Mouse (Mus musculus) hindbrain, embryonic 11.5 days (tissue): ENCODE data around the gene Stx1a. TPM values are rescaled to one million over a fixed set of nuclear protein-coding genes. Genes with fewer than 3 reads are reported as not detected.

Experiments used
- ATAC-seq: fragments of 200-750 bp; cut with Nextera tagmentation; 2 replicates; pipeline ENCODE4 v1.8.0; 2017; ENCODE audit warnings: mild to moderate bottlenecking, moderate TSS enrichment, moderate library complexity; ENCODE audit not compliant: low FRiP score
- DNase-seq: peaks from one replicate; pipeline ENCODE4 v3.0.0-alpha.2; 2015; ENCODE audit warnings: low spot score
- H3K27ac ChIP-seq: fragments of 300-500 bp; sonication (generic); 2 replicates; pipeline ENCODE4 v1.5.1; 2014; ENCODE audit warnings: mild to moderate bottlenecking, low read depth, low read length
- H3K27me3 ChIP-seq: fragments of 300-500 bp; sonication (generic); 2 replicates; pipeline ENCODE4 v1.6.1; 2014; ENCODE audit warnings: mild to moderate bottlenecking, low read length, moderate library complexity, mixed read lengths; ENCODE audit not compliant: control insufficient read depth, insufficient read depth
- H3K36me3 ChIP-seq: fragments of 300-500 bp; sonication (generic); 2 replicates; pipeline ENCODE4 v1.6.1; 2014; ENCODE audit warnings: mild to moderate bottlenecking, low read length, moderate library complexity, mixed read lengths; ENCODE audit not compliant: control insufficient read depth, insufficient read depth
- H3K4me1 ChIP-seq: fragments of 300-500 bp; sonication (generic); replicated peaks from 2 replicates; pipeline ENCODE4 v1.6.1; 2014; ENCODE audit warnings: low read length, mixed read lengths; ENCODE audit not compliant: control insufficient read depth, insufficient read depth
- H3K4me2 ChIP-seq: fragments of 300-500 bp; sonication (generic); replicated peaks from 2 replicates; pipeline ENCODE4 v1.6.1; 2014; ENCODE audit warnings: mild to moderate bottlenecking, low read depth, low read length
- H3K4me3 ChIP-seq: fragments of 300-500 bp; sonication (generic); 2 replicates; pipeline ENCODE4 v1.5.1; 2014; ENCODE audit warnings: low read depth, low read length
- H3K9ac ChIP-seq: fragments of 300-500 bp; sonication (generic); 2 replicates; pipeline ENCODE4 v1.6.1; 2014; ENCODE audit warnings: low read depth, low read length
- H3K9me3 ChIP-seq: fragments of 300-500 bp; sonication (generic); 2 replicates; pipeline ENCODE4 v1.6.1; 2016; ENCODE audit warnings: low read length; ENCODE audit not compliant: control insufficient read depth
- WGBS: fragments of 180-500 bp; shearing (Covaris S2); extraction: QIAGEN DNeasy Blood & Tissue Kit; methylation state at CpG from one replicate; pipeline ENCODE4 v1.1.7; 2014; 5-methylcytosine and 5-hydroxymethylcytosine counted together
- polyA plus RNA-seq: library from polyadenylated mRNA; unstranded; fragments of >200 nt; fragmentation: Nextera tagmentation; extraction: Ambion mirVana; gene quantifications from 2 replicates; pipeline ENCODE4 v1.2.1, GENCODE M21; 2014

Stx1a gene
- polyA plus RNA-seq, 1 experiment from 2014 or later: 21.8 TPM

- H3K27ac ChIP-seq: peak overlapping the region; percentile 77
- H3K36me3 ChIP-seq: no peaks in the 10 kb centered on the region
- peak; percentile 34 for ATAC-seq
- DNase-seq: peak; percentile 54
- no peaks in the 10 kb centered on the region for H3K27me3 ChIP-seq
- WGBS: 21% methylated on average over 14 of the region's 14 CpGs
- H3K4me2 ChIP-seq: peak overlapping the region; percentile 78
- H3K4me1 ChIP-seq: peaks cover 4% of the 10 kb centered on the region
- peak overlapping the region; percentile 99 for H3K9ac ChIP-seq
- peak overlapping the region; percentile 99 for H3K4me3 ChIP-seq
- H3K9me3 ChIP-seq: no peaks in the 10 kb centered on the region
Observed at GRCm38 (mm10) chr5:135076931-135077505, 53.7 kb downstream of the Stx1a start.

GRCm38 (mm10) chr5:135077564-135078481 is 54.5 kb downstream of the Stx1a start, which contains the start of gene Vps37d:
Gene Vps37d, minus strand, starts transcription at chr5:135078266.
- 2% methylated on average over 29 of the region's 83 CpGs for WGBS
- ATAC-seq: peak; percentile 82
- H3K9ac ChIP-seq: peak within 1 kb of the TSS; percentile 99
- peak within 1 kb of the TSS; percentile 77 for H3K27ac ChIP-seq
- peak within 1 kb of the TSS; percentile 78 for H3K4me2 ChIP-seq
- peaks cover 4% of the 10 kb centered on the region for H3K4me1 ChIP-seq
- H3K36me3 ChIP-seq: no peaks in the 10 kb centered on the region
- H3K27me3 ChIP-seq: no peaks in the 10 kb centered on the region
- H3K4me3 ChIP-seq: peak within 1 kb of the TSS; percentile 99
- H3K9me3 ChIP-seq: no peaks in the 10 kb centered on the region
- peak; percentile 98 for DNase-seq

GRCm38 (mm10) chr5:135078482-135078810 is 55.2 kb downstream of the Stx1a start:
- Histone ChIP-seq H3K9me3 (no peaks in the 10 kb centered on the region), H3K4me1 (peaks cover 1% of the 10 kb centered on the region), H3K27me3 (no peaks in the 10 kb centered on the region), H3K4me2 (peak overlapping the region; percentile 78), H3K9ac (no peak overlapping the region), H3K36me3 (no peaks in the 10 kb centered on the region), H3K27ac (no peak overlapping the region), H3K4me3 (peak overlapping the region; percentile 99)
- DNase-seq (no peak), ATAC-seq (peak; percentile 53; the same call in 1 of the 2 replicates)
- 2% methylated on average over 11 of the region's 11 CpGs for WGBS

- H3K4me3 ChIP-seq: no peak overlapping the region
- no peaks in the 10 kb centered on the region for H3K4me1 ChIP-seq
- WGBS: 96% methylated on average over 2 of the region's 2 CpGs
- DNase-seq: no peak
- H3K27me3 ChIP-seq: no peaks in the 10 kb centered on the region
- H3K4me2 ChIP-seq: no peak overlapping the region
- H3K27ac ChIP-seq: no peak overlapping the region
- H3K36me3 ChIP-seq: no peaks in the 10 kb centered on the region
- H3K9ac ChIP-seq: no peak overlapping the region
- ATAC-seq: no peak
- no peaks in the 10 kb centered on the region for H3K9me3 ChIP-seq
Observed at GRCm38 (mm10) chr5:135079578-135079977, 56.3 kb downstream of the Stx1a start.

GRCm38 (mm10) chr5:135080539-135080938 is 57.3 kb downstream of the Stx1a start:
- WGBS: 88% methylated on average over 5 of the region's 5 CpGs
- ATAC-seq (no peak), DNase-seq (no peak)
- Histone ChIP-seq H3K27me3 (no peaks in the 10 kb centered on the region), H3K4me1 (no peaks in the 10 kb centered on the region), H3K27ac (no peak overlapping the region), H3K9me3 (no peaks in the 10 kb centered on the region), H3K9ac (no peak overlapping the region), H3K36me3 (no peaks in the 10 kb centered on the region), H3K4me3 (no peak overlapping the region), H3K4me2 (no peak overlapping the region)

DNA sequence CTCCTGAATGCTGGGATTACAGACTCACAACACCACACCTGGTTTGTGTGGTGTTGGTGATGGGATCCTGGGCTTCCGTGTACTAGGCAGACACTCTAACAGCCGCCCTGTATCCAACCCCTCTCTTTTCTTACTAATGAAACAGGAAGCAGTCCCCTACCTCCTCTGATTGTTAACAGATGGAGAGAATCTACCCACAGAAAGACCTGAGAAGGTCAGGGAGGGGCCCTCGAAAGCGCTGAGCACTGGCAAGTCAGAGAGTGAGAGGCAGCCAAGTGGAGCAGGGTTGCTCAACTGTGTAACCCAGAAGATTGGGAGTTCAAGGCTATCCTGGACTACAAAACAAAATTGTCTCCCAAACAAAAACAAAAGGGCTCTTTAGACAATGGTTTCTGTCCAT is 63.6 kb downstream of the Stx1a start:
- H3K4me3 ChIP-seq: no peak overlapping the region
- peaks cover 25% of the 10 kb centered on the region for H3K27me3 ChIP-seq
- no peaks in the 10 kb centered on the region for H3K4me1 ChIP-seq
- 60% methylated on average over 4 of the region's 4 CpGs for WGBS
- ATAC-seq: no peak
- H3K9me3 ChIP-seq: no peaks in the 10 kb centered on the region
- H3K9ac ChIP-seq: no peak overlapping the region
- DNase-seq: no peak
- no peak overlapping the region for H3K27ac ChIP-seq
- no peaks in the 10 kb centered on the region for H3K36me3 ChIP-seq
- H3K4me2 ChIP-seq: no peak overlapping the region

GRCm38 (mm10) chr5:135089653-135090052 is 66.4 kb downstream of the Stx1a start, which contains the start of gene Mlxipl:
Gene Mlxipl, plus strand, starts transcription at chr5:135089890.
- Histone ChIP-seq H3K4me1 (no peaks in the 10 kb centered on the region), H3K27me3 (peaks cover 25% of the 10 kb centered on the region), H3K9ac (0 out of 2 replicates have a peak within 1 kb of the TSS, but pooled peaks have one; percentile 19), H3K9me3 (no peaks in the 10 kb centered on the region), H3K27ac (no peak within 1 kb of the TSS), H3K4me3 (peak within 1 kb of the TSS; percentile 18; the same call in 1 of the 2 replicates), H3K4me2 (peak within 1 kb of the TSS; percentile 33), H3K36me3 (no peaks in the 10 kb centered on the region)
- DNase-seq: peak; percentile 23
- no peak for ATAC-seq
- WGBS: 2% methylated on average over 39 of the region's 39 CpGs
